Mouse (Mus musculus) 3134 (cell line): Measurements from ENCODE around the gene Lsm11.
A peak's percentile ranks its signal among the peaks of the same experiment; 100 is the strongest.

Source experiments
- DNase-seq: peaks from one replicate; pipeline ENCODE4 v3.0.0-alpha.2; 2011; ENCODE audit warnings: low spot score; ENCODE audit not compliant: insufficient read length; ENCODE audit errors: extremely low read depth

Gene Lsm11

DNA sequence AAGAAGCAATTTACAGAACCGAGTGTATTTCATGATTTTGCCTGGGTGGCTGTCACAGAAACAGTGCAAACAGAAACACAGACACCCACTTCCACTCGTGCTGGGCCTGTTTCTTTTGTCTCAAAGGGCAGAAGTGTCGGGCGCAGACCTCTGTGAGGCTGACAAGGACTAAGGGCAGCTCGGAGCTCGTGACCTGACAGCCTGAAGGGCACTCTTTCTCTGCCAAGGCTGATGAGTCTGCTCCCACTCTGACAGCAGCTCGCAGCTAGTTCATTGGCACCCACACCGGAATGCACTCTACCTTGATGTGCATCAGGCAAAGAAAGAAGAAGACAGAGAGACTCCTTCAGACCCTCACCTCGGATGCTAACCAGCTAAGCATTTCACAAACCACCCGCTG is 15.2 kb downstream of the Lsm11 start:
- DNase-seq: no peak

DNA sequence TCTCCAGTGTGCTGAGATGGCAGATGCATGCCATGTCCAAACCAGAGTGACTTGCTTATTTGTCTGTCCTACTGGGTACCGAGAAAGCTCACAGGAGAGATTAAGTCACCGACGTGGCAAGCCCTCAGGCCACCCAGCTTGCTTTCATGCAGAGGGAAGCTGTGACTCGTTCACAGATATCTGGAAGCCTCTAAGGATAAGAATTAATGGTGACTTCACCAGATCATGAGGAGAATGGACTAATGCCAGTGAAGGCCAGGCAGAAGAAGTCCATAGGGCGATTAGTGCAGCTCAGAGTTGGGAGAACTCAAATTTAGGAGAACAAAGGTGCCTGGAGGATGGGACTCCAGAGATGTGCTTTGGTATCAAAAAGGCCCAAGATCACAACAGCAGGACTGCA is 17.3 kb downstream of the Lsm11 start:
- no peak for DNase-seq

DNA sequence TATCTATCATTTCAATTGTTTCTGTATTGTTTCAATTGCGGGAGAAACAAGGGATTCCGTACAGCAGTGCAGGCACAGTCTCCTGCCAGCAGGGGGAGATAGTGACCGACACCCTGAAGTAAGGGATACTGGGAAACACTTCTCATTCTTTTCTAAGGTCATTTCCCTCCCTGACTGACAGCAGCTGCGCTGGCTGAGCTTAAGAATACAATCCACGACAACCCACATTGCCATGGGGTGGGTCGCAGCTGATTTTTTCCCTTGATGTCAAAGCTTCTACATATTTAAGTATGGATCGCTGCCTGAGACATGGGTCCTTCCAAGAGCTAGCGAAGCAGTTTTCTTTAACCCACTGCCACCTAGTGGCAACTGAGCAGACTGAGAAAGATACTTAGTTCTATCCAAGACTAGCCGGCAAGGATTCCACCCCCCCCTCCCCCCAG is 18.1 kb downstream of the Lsm11 start:
- DNase-seq: peak; percentile 75

DNA sequence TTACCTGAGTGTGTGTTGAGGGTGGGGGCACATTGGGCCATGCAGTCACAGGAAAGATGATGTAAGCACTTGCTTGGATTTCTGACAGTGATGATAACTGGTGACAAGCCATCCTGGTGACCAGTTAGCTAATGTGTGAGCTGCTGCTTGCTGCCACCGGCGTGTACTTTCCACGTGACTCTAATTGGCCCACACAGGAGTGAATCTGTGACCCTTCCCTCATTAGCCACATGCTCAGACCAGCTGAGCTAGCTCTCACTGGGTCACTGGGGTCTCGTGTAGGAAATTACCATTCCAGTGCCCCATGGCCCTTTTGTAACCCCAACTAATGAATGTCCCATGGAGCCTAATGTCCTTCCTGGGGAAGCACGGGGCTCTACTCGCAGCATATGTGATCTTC is 19.3 kb downstream of the Lsm11 start:
- no peak for DNase-seq

DNA sequence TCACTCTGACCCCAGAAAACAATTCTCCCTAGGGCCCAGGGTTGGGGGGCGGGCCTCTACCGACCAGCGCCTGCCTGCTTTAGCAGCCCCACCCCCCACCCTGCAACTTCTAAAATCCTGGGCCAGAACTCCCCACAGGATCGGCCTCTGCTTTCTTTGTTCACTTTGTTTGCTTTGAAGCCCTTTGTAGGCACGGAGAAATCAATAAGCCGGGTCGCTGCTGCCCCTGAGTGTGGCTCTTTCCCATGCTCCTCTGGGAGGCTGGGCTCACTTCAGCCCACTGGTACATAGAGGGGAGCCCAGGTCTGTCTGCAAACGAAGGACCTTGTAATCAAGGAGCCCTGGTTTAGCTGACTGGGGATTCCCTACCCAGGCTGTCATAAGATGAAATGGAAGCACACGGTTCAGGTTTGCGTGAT is 23.2 kb downstream of the Lsm11 start:
- DNase-seq: no peak

DNA sequence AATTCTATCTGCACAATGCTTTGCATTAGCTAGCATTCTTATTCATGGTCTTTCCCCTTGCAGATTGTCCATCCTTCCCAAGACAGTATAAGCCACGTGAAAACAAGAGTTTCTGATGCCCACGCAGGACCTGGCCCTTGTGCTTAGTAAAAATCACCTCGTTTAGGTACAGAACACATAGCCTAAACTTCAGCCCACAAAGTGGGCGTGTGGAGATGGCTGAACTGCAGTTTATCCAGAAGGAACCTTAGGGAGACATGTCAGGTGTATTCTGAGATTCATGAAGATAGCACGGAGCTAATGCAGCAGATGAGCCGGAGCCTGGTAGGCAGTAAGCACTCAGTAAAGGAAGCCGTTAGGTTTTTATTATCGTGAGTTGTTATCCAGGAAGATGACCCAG is 23.7 kb downstream of the Lsm11 start:
- no peak for DNase-seq

DNA sequence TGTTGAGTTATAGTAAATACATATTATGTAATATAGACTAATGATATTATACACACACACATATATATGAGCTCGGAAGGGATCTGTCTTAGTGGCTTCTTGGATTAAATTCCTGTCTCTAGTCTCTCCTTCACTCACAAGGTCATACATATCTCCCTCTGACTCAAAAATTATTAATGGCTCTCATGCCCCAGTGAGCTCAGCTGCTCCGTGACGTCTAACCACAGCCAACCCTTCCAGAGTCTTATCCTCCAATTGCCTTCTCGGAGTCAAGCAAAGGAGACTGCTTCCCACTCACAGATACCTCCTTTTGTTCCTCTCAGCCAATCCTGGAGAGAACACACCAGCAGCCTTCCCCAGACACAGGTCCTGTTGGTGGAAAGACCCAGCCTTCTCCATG is 25.9 kb downstream of the Lsm11 start:
- DNase-seq: no peak

DNA sequence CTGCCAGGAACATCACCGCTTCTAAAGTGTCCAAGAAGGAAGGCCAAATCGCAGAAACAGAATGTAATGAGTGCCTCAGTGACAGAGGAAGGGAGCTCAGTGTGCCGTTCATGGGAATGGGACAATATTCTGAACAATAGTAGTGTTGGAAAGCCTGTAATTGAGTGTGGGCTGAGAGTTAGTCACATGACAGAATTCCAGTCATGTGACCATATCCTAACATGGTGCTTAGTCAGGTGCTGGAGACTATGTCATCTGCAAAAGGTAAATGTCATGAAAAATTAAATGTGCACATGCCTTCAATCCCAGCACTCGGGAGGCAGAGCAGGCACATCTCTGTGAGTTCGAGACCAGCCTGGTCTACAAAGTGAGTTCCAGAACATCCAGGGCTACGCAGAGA is 26.7 kb downstream of the Lsm11 start:
- no peak for DNase-seq

DNA sequence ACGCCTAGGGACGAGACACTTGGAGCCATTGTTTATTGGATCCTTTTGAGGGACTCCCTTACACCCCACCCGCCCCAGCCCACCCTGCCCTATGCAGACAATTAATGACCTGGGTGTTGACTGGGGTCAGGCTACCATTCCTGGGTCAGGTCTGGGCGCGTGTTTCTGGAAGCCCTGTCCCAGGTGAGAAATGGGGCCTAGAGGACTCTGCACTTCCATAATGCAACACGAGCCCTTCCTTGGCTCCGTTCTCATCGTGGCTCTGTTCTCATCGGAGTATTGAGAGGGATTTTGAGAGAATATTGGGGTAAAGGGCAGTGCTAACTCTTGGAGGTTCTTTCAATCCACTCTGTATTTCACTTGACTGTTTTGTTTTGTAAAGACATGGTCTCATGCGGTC is 28.5 kb downstream of the Lsm11 start:
- DNase-seq: no peak

DNA sequence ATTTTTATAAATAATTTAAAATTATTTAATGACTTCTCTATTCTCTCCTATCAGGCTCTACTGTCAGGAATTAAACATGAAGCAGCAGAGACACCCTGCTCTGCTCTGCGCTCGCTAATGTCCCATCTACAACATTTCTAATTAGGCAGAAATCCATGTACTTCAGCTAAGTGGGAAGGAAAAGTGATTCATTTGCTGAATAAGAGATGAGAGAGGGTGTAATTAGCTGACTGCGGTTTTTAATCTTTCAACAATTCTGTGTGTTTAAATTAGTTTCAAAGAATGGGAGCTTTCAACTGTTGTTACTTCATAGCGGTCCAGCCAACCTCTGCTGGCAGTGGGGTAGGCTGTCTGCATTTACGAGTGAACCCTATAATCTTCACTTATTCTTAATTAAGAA is 34.0 kb downstream of the Lsm11 start:
- DNase-seq: no peak

DNA sequence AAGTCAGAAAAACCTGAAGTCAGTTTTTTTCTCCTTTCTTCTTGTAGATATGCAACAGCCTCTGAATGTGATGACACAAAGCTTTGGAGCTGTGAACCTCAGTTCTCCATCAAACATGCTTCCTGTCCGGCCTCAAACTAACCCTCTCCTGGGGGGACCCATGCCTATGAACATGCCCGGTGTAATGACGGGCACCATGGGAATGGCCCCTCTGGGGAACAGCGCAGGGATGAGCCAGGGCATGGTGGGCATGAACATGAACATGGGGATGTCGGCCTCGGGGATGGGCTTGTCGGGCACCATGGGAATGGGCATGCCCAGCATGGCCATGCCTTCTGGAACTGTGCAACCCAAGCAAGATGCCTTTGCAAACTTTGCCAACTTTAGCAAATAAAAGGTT is 35.8 kb downstream of the Lsm11 start:
- no peak for DNase-seq

DNA sequence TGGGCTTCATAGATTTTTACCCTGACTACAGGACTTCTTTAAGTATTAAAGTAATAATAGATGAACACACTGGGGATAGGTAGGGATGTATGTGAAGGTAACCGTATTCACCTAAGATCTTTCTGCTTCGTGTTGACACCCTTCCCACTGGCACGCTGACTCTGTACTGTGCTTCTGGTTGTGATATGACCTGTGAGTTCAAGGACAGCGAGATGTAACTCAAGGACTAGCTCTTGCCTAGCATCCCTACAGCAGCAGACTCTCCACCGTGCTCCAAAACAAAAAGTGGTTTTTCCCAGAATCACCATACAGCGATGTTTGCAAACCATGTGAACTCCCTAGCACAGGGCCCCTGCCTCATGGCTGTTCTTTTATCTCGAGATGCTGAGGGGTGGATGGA is 36.7 kb downstream of the Lsm11 start:
- no peak for DNase-seq

DNA sequence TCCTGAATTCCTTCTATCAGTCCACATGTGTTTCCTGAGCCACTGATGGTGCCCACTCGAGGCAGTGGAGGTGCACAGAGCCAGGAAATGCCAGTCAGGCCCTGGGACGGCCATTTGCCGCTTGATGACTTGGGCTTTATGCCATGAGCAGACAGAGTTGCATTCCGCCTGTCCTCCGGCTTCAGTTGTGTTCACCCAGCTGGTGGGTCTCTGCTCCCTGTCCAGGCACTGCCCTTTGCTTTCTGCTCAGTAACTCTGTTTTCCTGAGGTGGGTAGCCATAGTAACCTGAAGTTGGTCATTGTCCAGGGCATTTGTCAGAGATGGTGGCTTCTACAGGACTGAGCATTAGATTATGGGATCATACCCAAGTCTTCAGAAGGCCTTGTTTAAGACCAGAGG is 37.4 kb downstream of the Lsm11 start:
- no peak for DNase-seq

DNA sequence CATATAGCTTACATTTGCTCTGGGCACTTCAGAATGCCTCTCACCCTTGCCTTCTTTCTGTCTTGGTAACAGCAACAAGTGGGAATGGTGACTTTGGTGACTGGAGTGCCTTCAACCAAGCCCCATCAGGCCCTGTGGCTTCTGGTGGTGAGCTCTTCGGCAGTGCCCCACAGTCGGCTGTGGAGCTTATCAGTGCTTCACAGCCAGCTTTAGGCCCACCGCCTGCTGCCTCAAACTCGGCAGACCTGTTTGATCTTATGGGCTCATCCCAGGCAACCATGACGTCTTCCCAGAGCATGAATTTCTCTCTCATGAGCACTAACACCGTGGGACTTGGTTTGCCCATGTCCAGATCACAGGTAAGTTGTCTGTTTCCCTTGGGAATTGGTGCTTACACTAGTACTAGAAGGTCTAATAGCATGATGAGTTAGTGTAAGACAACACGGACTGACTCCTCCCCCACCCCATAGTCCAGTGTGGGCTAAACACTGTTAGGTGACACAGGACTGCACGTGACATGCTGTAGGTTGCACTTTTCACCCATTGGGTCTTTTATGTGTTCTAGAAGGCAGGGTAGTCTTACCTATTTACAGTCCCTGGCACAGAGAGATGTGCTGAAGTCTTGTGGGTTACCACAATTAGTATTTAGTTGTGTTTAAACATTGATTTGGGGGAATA is 38.5 kb downstream of the Lsm11 start:
- no peak for DNase-seq

DNA sequence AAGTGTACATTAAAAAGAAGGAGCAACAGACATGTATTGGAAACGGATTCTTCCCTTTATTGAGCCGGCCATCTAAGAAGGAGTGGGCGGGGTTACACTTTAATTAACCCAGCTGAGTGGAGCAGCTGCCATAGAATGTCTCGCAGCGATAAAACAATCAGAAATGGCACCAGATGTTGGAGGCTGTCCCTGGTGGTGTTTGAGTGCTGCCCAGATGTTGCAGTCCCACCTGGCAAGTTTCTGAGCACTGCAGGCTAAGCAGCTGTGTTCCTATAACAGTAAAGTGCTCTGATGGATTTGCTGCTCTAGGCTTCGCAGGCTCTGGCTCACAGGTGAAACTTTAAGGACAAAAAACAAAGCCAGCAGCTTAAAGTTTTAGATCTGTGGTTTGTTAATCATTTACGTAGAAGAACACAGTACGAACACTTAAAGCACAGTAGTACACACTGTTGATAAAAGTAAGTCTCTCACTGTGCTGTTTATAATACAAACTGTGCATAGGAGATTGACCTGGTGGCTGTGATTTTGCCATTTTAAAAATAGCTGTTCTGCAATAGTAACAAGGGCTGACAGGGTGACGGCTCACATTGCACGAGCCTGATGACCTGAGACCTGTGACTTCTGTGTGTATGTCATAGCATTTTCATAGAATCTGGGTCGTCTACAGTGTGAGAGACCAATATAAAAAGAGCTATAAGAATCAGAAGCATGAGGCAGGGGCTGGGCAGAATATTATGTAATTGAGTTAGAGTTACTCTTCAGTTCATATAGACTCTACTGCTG is 44.3 kb downstream of the Lsm11 start:
- DNase-seq: no peak

DNA sequence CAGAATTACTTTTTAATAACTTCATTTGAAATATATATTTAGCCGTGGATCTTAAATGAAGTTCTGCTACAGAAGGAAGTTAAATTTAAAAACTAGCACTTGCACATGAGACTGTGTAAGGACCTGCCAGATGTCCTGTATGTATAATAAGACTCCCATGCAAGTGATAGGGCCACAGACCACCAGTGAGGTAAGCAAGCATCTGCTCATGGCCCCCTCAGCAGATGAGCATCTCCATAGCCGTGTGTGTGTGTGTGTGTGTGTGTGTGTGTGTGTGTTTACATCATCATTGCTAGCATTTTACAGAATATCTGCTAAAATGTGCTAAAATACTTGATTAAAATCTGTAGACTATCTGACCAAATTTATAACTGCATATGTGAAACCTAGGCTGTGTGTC is 47.3 kb downstream of the Lsm11 start:
- no peak for DNase-seq

DNA sequence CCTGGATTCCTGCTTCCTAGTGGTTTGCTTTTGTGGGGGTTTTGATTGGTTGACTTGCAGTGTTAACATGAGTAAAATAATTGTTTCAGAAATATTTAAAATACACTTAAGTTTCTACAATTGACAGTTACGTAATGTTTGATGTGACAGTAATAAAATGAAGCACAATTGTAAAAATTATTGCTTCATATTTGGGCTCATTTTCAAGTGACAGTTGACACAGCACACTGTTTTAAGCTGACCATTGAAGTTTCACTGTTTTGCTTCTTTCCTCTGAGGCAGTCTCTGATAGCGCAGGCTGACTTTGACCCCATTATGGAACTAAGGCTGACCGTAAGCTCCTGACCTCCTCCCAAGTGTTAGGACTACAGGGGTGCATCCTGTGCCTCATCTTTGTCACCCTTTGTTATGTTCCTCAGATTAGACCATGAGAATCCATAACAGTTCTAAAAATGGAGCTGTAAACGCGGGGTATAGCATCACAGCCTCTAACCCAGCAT is 51.8 kb downstream of the Lsm11 start:
- no peak for DNase-seq

DNA sequence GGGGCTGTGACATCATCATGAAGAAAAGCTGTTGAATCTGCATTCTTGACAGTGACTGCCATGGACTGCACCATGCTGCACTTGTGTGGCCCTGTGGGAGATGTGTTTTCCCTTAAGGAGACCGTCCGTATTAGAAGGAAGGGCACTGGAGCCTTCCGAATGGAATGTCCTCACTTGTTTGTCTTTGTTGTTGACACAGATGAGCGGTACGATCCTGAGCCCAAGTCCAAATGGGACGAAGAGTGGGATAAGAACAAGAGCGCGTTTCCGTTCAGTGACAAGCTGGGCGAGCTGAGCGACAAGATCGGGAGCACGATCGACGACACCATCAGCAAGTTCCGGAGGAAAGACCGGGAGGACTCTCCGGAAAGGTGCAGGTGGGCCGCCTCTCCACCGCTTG is 54.3 kb downstream of the Lsm11 start:
- no peak for DNase-seq

DNA sequence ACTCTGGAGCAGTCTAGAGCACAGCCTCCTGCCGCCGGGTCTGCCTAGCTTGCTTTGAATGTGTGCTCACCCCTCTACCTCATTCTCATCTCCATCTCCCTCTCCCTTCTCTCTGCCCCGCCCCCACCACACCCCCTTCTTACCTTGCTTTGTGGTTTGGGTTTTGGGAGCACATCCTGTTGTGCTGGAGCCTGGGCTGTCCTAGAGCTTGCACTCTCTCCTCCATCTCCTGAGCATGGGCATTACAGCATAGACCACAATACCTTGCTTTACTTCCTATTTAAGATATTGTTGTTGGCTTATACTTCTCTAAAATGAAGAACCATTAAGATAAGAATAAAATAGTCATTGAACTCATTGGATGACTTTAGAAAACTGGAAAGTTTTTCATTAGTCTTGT is 54.8 kb downstream of the Lsm11 start:
- DNase-seq: no peak

DNA sequence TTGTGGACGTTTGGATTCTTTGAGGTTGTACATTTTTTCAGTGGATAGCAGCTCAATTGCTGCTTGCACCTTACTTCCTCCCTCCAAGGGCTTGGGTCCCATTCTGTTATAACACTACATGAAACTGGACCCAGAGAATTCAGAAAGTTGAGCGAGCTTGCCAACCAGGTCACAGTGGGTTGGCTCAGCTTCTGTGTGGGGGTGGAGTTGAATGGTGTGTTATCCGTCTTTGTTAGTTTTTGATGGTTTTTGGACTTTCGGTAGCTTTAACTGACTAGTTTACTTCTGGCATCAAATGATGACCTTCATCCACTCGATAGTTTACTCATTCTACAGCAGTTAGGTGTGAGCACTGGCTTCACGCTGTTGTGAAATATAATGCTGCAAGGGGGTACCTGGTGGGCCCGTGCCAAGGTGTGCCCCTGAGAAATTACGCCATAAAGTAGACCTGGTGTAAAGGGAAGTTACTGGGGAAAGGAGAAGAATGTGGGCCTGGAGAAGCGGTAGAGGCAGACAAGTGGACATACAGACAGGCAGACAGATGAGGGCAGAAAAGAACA is 56.2 kb downstream of the Lsm11 start:
- DNase-seq: no peak

DNA sequence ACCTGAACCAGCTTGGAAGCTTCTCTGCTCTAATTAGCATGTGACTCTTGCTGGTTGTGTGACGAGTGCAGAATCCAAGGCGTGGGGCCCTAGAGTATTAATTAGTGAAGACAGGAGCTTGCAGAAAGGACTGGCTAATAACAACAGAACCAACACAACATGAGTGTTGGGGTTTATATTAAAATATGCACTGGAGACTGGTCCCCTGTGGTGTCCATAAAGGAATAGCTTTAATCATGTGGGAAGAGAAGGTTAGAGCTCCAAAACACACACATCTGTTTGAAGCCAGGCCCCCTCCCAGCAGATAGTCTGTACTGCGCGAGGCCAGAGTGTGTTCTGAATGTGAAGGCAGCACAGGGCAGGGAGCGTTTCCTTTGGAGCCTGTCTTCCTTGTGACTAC is 58.1 kb downstream of the Lsm11 start:
- no peak for DNase-seq
